Mouse (Mus musculus) cerebellum, adult 2 months (tissue): Measurements from ENCODE around the gene Tsc22d1.

ENCODE experiments used
- CTCF ChIP-seq: fragments of 200-500 bp; IDR thresholded peaks from 2 replicates; pipeline ENCODE4 v1.5.1; 2011; ENCODE audit warnings: low read depth, mild to moderate bottlenecking, control low read depth, low read length, moderate library complexity, borderline replicate concordance; ENCODE audit not compliant: insufficient read depth
- POLR2A ChIP-seq: fragments of 200-500 bp; IDR thresholded peaks from 2 replicates; pipeline ENCODE4 v1.6.1; 2011; ENCODE audit warnings: low read length, control low read depth, borderline replicate concordance; ENCODE audit not compliant: insufficient read depth

- no peak for TF ChIP-seq CTCF
- no peak for TF ChIP-seq POLR2A
Observed at GRCm38 (mm10) chr14:76373638-76374037, 41.1 kb upstream of the Tsc22d1 start.
